Mouse (Mus musculus): ENCODE results near the gene Frmd5.

DNA sequence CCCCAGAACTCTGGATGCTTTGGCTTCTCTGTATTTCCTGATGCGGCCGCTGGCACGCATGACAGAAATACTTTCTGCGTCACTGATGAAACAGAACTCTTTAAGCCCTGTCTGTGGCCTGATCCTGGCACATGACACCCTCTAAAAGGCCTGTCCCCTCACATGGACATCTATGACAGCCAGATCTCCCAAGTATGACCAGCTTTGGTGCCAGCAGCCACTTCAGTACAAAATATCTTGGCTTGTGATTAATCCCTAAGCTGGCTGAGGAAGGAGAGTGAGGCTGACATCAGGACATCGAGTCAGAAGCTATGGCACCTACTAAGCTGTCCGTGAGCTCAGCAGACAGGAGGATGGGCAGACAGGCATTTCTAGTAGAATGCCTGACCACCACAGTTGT is 257.3 kb downstream of the Frmd5 start:
- TF ChIP-seq POLR2A (IDR thresholded peaks at IDR 0.05; ENCODE audit: low read depth, low read length) (no peak), CTCF (IDR thresholded peaks at IDR 0.05; ENCODE audit: extremely low read depth, insufficient read length, insufficient replicate concordance, low read depth, low read length) (no peak)
